ENCODE assay signal across 14 mouse cellular contexts in the genomic region with DNA sequence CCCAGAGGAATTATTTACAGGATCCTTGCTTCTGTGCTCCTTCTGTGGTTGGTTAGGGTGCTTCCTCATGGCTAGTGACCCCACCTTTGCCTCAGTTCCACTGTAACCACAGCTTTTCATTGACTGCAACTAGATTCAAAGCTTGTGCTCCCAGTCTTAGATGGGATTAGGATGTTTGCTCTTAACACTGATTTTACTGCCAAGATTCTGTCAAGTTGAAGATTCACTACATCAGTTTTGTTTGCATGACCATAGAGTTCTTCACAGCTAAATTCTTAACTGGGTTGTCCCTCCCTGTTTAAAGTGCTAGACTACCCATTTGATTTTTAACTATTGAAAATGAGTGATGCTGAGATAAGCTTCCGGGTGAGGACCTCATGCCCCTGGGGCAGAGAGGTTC. TPM values are rescaled to one million over a fixed set of nuclear protein-coding genes. Genes with fewer than 3 reads are reported as not detected.
DNase-seq lines count a peak whose midpoint lies in the region; ATAC-seq and TF ChIP-seq lines count a peak whose summit lies in the region.
"Had no signal": no experiment of that assay in that cellular context is flagged by ENCODE, and none has a peak within 500 bp of the region (broad histone marks: within the 10 kb centered on the region; RNA-seq: fewer than 3 reads in every experiment).

No protein-coding gene starts in this region.

- H3K27me3 ChIP-seq in hindbrain, postnatal 0 days (ENCODE audit: insufficient read depth, low read length), result no peaks in the 10 kb centered on the region
- no peaks in the 10 kb centered on the region for H3K27me3 ChIP-seq in hindbrain, embryonic 10.5 days (ENCODE audit: insufficient read depth, poor library complexity, severe bottlenecking)
- H3K27me3 ChIP-seq in embryonic facial prominence, embryonic 14.5 days (replicated peaks; ENCODE audit: control insufficient read depth, insufficient read depth, low read length), result no peaks in the 10 kb centered on the region
- H3K27me3 ChIP-seq in stomach, embryonic 14.5 days (ENCODE audit: control insufficient read depth, insufficient read depth, low read length), result no peaks in the 10 kb centered on the region
- H3K27me3 ChIP-seq: embryonic facial prominence, embryonic 15.5 days; heart, embryonic 13.5 days; limb, embryonic 12.5 days; midbrain, embryonic 15.5 days had no signal

- no peak overlapping the region for H3K4me2 ChIP-seq in hindbrain, postnatal 0 days (ENCODE audit: low read depth, low read length)
- no peak overlapping the region for H3K4me2 ChIP-seq in embryonic facial prominence, embryonic 14.5 days (ENCODE audit: low read depth, low read length)
- 0 out of 2 replicates have a peak overlapping the region, but pooled peaks have one; percentile 4 for H3K4me2 ChIP-seq in stomach, embryonic 14.5 days (replicated peaks; ENCODE audit: low read depth, low read length)
- H3K4me2 ChIP-seq: embryonic facial prominence, embryonic 15.5 days; heart, embryonic 13.5 days; limb, embryonic 12.5 days; midbrain, embryonic 15.5 days had no signal

- no peak for TF ChIP-seq CTCF in hindbrain, postnatal 0 days (IDR thresholded peaks at IDR 0.05; ENCODE audit: low read depth)

- no peak for ATAC-seq in hindbrain, postnatal 0 days
- ATAC-seq in embryonic facial prominence, embryonic 14.5 days (ENCODE audit: low read depth), result no peak
- ATAC-seq in stomach, embryonic 14.5 days (ENCODE audit: insufficient number of reproducible peaks, insufficient read depth, low FRiP score, low read depth), result no peak
- ATAC-seq: hindbrain, embryonic 16.5 days; midbrain, embryonic 15.5 days had no signal

- H3K9me3 ChIP-seq in hindbrain, postnatal 0 days (ENCODE audit: low read length), result no peaks in the 10 kb centered on the region
- no peaks in the 10 kb centered on the region for H3K9me3 ChIP-seq in hindbrain, embryonic 10.5 days
- no peaks in the 10 kb centered on the region for H3K9me3 ChIP-seq in embryonic facial prominence, embryonic 14.5 days (ENCODE audit: control insufficient read depth, low read length)
- no peaks in the 10 kb centered on the region for H3K9me3 ChIP-seq in stomach, embryonic 14.5 days (ENCODE audit: control insufficient read depth, low read depth, low read length)
- H3K9me3 ChIP-seq: embryonic facial prominence, embryonic 15.5 days; heart, embryonic 13.5 days; limb, embryonic 12.5 days; midbrain, embryonic 15.5 days had no signal

- 57% methylated on average over 1 of the region's 1 CpGs for WGBS in hindbrain, postnatal 0 days
- 74% methylated on average over 1 of the region's 1 CpGs for WGBS in hindbrain, embryonic 10.5 days
- WGBS in embryonic facial prominence, embryonic 14.5 days, result 34% methylated on average over 1 of the region's 1 CpGs
- 52% methylated on average over 1 of the region's 1 CpGs for WGBS in stomach, embryonic 14.5 days

- 0 out of 2 replicates have a peak overlapping the region, but pooled peaks have one; percentile 3 for H3K9ac ChIP-seq in hindbrain, postnatal 0 days (replicated peaks; ENCODE audit: low read length)
- H3K9ac ChIP-seq in embryonic facial prominence, embryonic 14.5 days (ENCODE audit: low read depth, low read length), result no peak overlapping the region
- H3K9ac ChIP-seq in stomach, embryonic 14.5 days (replicated peaks; ENCODE audit: low read depth, low read length), result no peak overlapping the region
- H3K9ac ChIP-seq: embryonic facial prominence, embryonic 15.5 days; heart, embryonic 13.5 days; limb, embryonic 12.5 days; midbrain, embryonic 15.5 days had no signal

- no peaks in the 10 kb centered on the region for H3K36me3 ChIP-seq in hindbrain, postnatal 0 days (ENCODE audit: insufficient read depth, low read length)
- no peaks in the 10 kb centered on the region for H3K36me3 ChIP-seq in hindbrain, embryonic 10.5 days
- peaks cover 3% of the 10 kb centered on the region; the same call in 1 of the 2 replicates for H3K36me3 ChIP-seq in embryonic facial prominence, embryonic 14.5 days (ENCODE audit: control insufficient read depth, insufficient read depth, low read length)
- no peaks in the 10 kb centered on the region for H3K36me3 ChIP-seq in stomach, embryonic 14.5 days (ENCODE audit: control insufficient read depth, insufficient read depth, low read length)
- H3K36me3 ChIP-seq: embryonic facial prominence, embryonic 15.5 days; heart, embryonic 13.5 days; limb, embryonic 12.5 days; midbrain, embryonic 15.5 days had no signal

- peak; percentile 12 for DNase-seq in hindbrain, postnatal 0 days (ENCODE audit: low spot score)
- no peak for DNase-seq in hindbrain, embryonic 10.5 days (ENCODE audit: low spot score)
- peak; percentile 8 for DNase-seq in lung, postnatal 10 days
- DNase-seq in lung, postnatal 36 days, result no peak
- peak; percentile 43 for DNase-seq in embryonic facial prominence, embryonic 14.5 days (ENCODE audit: low spot score)
- no peak for DNase-seq in adrenal gland, adult (ENCODE audit: inconsistent age in 2 of 2, low spot score in 1 of 2)
- DNase-seq in ovary, postnatal 14 days (ENCODE audit: low spot score), result no peak
- DNase-seq: thymus, postnatal 36 days had no signal

- no peak overlapping the region; the same call in 1 of the 2 replicates for H3K27ac ChIP-seq in hindbrain, postnatal 0 days
- H3K27ac ChIP-seq in hindbrain, embryonic 10.5 days, result no peak overlapping the region
- H3K27ac ChIP-seq in embryonic facial prominence, embryonic 14.5 days (replicated peaks; ENCODE audit: low read depth, low read length), result no peak overlapping the region
- no peak overlapping the region; the same call in 1 of the 2 replicates for H3K27ac ChIP-seq in stomach, embryonic 14.5 days (ENCODE audit: low read length)
- H3K27ac ChIP-seq: embryonic facial prominence, embryonic 15.5 days; heart, embryonic 13.5 days; limb, embryonic 12.5 days; midbrain, embryonic 15.5 days had no signal

- H3K4me3 ChIP-seq in hindbrain, postnatal 0 days (ENCODE audit: low read length), result no peak overlapping the region
- no peak overlapping the region for H3K4me3 ChIP-seq in hindbrain, embryonic 10.5 days
- H3K4me3 ChIP-seq in embryonic facial prominence, embryonic 14.5 days (ENCODE audit: low read depth, low read length), result no peak overlapping the region
- H3K4me3 ChIP-seq in stomach, embryonic 14.5 days (ENCODE audit: low read depth, low read length), result no peak overlapping the region
- H3K4me3 ChIP-seq: embryonic facial prominence, embryonic 15.5 days; heart, embryonic 13.5 days; limb, embryonic 12.5 days; midbrain, embryonic 15.5 days had no signal

- H3K4me1 ChIP-seq in hindbrain, postnatal 0 days (ENCODE audit: insufficient read depth, low read length), result peaks cover 7% of the 10 kb centered on the region; the same call in 1 of the 2 replicates
- peaks cover 50% of the 10 kb centered on the region for H3K4me1 ChIP-seq in hindbrain, embryonic 10.5 days (replicated peaks)
- peaks cover 18% of the 10 kb centered on the region for H3K4me1 ChIP-seq in embryonic facial prominence, embryonic 14.5 days (ENCODE audit: control insufficient read depth, insufficient read depth, low read length)
- peaks cover 20% of the 10 kb centered on the region for H3K4me1 ChIP-seq in stomach, embryonic 14.5 days (ENCODE audit: control insufficient read depth, insufficient read depth, low read length)

RNA-seq across cellular contexts. Expression of a gene that starts 29.3 kb away (rescaled TPM):
- total RNA-seq in hindbrain, postnatal 0 days (2014; rRNA removed), result 20.3 and 33.6 TPM in 2 replicates
- 7.9 and 8.4 TPM in 2 replicates for polyA plus RNA-seq in hindbrain, postnatal 0 days (2015; fragmentation: Nextera tagmentation; extraction: Ambion mirVana)
- polyA plus RNA-seq in hindbrain, embryonic 10.5 days (2016; fragmentation: Nextera tagmentation; extraction: Ambion mirVana), result 8.1 and 10.0 TPM in 2 replicates
- polyA plus RNA-seq in embryonic facial prominence, embryonic 14.5 days (2014; fragmentation: Nextera tagmentation; extraction: Ambion mirVana), result 10.0 and 12.0 TPM in 2 replicates
- 10.3 and 12.5 TPM in 2 replicates for polyA plus RNA-seq in stomach, embryonic 14.5 days (2014; fragmentation: Nextera tagmentation; extraction: Ambion mirVana)

RNA-seq across cellular contexts. Expression of a gene that starts 43.9 kb away (rescaled TPM):
- total RNA-seq in hindbrain, postnatal 0 days (2014; rRNA removed), result 21.2 and 23.2 TPM in 2 replicates
- 7.6 and 8.6 TPM in 2 replicates for polyA plus RNA-seq in hindbrain, postnatal 0 days (2015; fragmentation: Nextera tagmentation; extraction: Ambion mirVana)
- 2.9 and 4.1 TPM in 2 replicates for polyA plus RNA-seq in hindbrain, embryonic 10.5 days (2016; fragmentation: Nextera tagmentation; extraction: Ambion mirVana)
- polyA plus RNA-seq in embryonic facial prominence, embryonic 14.5 days (2014; fragmentation: Nextera tagmentation; extraction: Ambion mirVana), result 7.3 and 7.7 TPM in 2 replicates
- polyA plus RNA-seq in stomach, embryonic 14.5 days (2014; fragmentation: Nextera tagmentation; extraction: Ambion mirVana), result 3.8 and 5.0 TPM in 2 replicates

Comparison
In these comparisons a context has a peak if more than half of its experiments do, and no peak if none do; other contexts are left out.
1. DNase-seq: peak in hindbrain, postnatal 0 days (single experiment), lung, postnatal 10 days (single experiment) and embryonic facial prominence, embryonic 14.5 days (single experiment); none in hindbrain, embryonic 10.5 days (single experiment), lung, postnatal 36 days (single experiment), adrenal gland, adult (0 of 2) and ovary, postnatal 14 days (single experiment).